Mouse (Mus musculus) neural tube, embryonic 13.5 days (tissue): ENCODE results near the gene Best2. TPM values are rescaled to one million over a fixed set of nuclear protein-coding genes. Genes with fewer than 3 reads are reported as not detected.

ENCODE experiments used
- ATAC-seq: fragments of 200-750 bp; cut with Nextera tagmentation; 2 replicates; pipeline ENCODE4 v1.8.0; 2017; ENCODE audit warnings: low read depth, mild to moderate bottlenecking, moderate TSS enrichment, moderate library complexity
- H3K27ac ChIP-seq: fragments of 300-500 bp; sonication (generic); replicated peaks from 2 replicates; pipeline ENCODE4 v1.5.1; 2015; ENCODE audit warnings: moderate library complexity, mild to moderate bottlenecking, inconsistent platforms
- H3K27me3 ChIP-seq: fragments of 300-500 bp; sonication (generic); 2 replicates; pipeline ENCODE4 v1.6.1; 2015; ENCODE audit warnings: mild to moderate bottlenecking, inconsistent platforms
- H3K36me3 ChIP-seq: fragments of 300-500 bp; sonication (generic); 2 replicates; pipeline ENCODE4 v1.6.1; 2015; ENCODE audit warnings: mild to moderate bottlenecking, inconsistent platforms
- H3K4me1 ChIP-seq: fragments of 300-500 bp; sonication (generic); replicated peaks from 2 replicates; pipeline ENCODE4 v1.6.1; 2015; ENCODE audit warnings: inconsistent platforms
- H3K4me2 ChIP-seq: fragments of 300-500 bp; sonication (generic); 2 replicates; pipeline ENCODE4 v1.6.1; 2015; ENCODE audit warnings: inconsistent platforms, mild to moderate bottlenecking, moderate library complexity
- H3K4me3 ChIP-seq: fragments of 300-500 bp; sonication (generic); 2 replicates; pipeline ENCODE4 v1.5.1; 2015; ENCODE audit warnings: mild to moderate bottlenecking, inconsistent platforms
- H3K9ac ChIP-seq: fragments of 300-500 bp; sonication (generic); 2 replicates; pipeline ENCODE4 v1.6.1; 2015; ENCODE audit warnings: moderate library complexity, mild to moderate bottlenecking, inconsistent platforms
- H3K9me3 ChIP-seq: fragments of 300-500 bp; sonication (generic); 2 replicates; pipeline ENCODE4 v1.6.1; 2016; ENCODE audit warnings: inconsistent platforms
- WGBS: fragments of 180-500 bp; shearing (Covaris S2); methylation state at CpG from one replicate; pipeline ENCODE4 v1.1.7; 2015; 5-methylcytosine and 5-hydroxymethylcytosine counted together
- polyA plus RNA-seq: library from polyadenylated mRNA; unstranded; fragments of >200 nt; fragmentation: Nextera tagmentation; extraction: Ambion mirVana; gene quantifications from 2 replicates; pipeline ENCODE4 v1.2.1, GENCODE M21; 2015

Best2 gene
- polyA plus RNA-seq, 1 experiment from 2014 or later: not detected

GRCm38 (mm10) chr8:84978248-84978940, 35.9 kb downstream of the Best2 start, which contains the start of gene Junb:
Gene Junb, minus strand, starts transcription at chr8:84978718.
- peaks cover 18% of the 10 kb centered on the region for H3K36me3 ChIP-seq
- under 1% methylated on average over 63 of the region's 63 CpGs for WGBS
- H3K4me2 ChIP-seq: peak within 1 kb of the TSS; percentile 98
- H3K27me3 ChIP-seq: peaks cover 43% of the 10 kb centered on the region
- peaks cover 79% of the 10 kb centered on the region for H3K4me1 ChIP-seq
- no peaks in the 10 kb centered on the region for H3K9me3 ChIP-seq
- peak within 1 kb of the TSS; percentile 53 for H3K4me3 ChIP-seq
- H3K27ac ChIP-seq: peak within 1 kb of the TSS; percentile 46
- ATAC-seq: peak; percentile 34
- H3K9ac ChIP-seq: peak within 1 kb of the TSS; percentile 75

GRCm38 (mm10) chr8:84977435-84978247, 36.7 kb downstream of the Best2 start:
- 1% methylated on average over 69 of the region's 70 CpGs for WGBS
- peaks cover 80% of the 10 kb centered on the region for H3K4me1 ChIP-seq
- peak overlapping the region; percentile 98 for H3K4me2 ChIP-seq
- no peak for ATAC-seq
- H3K27ac ChIP-seq: 0 out of 2 replicates have a peak overlapping the region, but pooled peaks have one; percentile 46
- H3K36me3 ChIP-seq: peaks cover 25% of the 10 kb centered on the region
- H3K4me3 ChIP-seq: peak overlapping the region; percentile 53
- H3K27me3 ChIP-seq: peaks cover 41% of the 10 kb centered on the region
- H3K9me3 ChIP-seq: no peaks in the 10 kb centered on the region
- peak overlapping the region; percentile 75 for H3K9ac ChIP-seq

GRCm38 (mm10) chr8:84976763-84977434, 37.4 kb downstream of the Best2 start:
- Histone ChIP-seq H3K4me3 (peak overlapping the region; percentile 53), H3K36me3 (peaks cover 33% of the 10 kb centered on the region), H3K27me3 (peaks cover 34% of the 10 kb centered on the region), H3K4me2 (peak overlapping the region; percentile 98), H3K27ac (0 out of 2 replicates have a peak overlapping the region, but pooled peaks have one; percentile 40), H3K9me3 (no peaks in the 10 kb centered on the region), H3K9ac (peak overlapping the region; percentile 75), H3K4me1 (peaks cover 81% of the 10 kb centered on the region)
- 1% methylated on average over 25 of the region's 25 CpGs for WGBS
- no peak for ATAC-seq

- ATAC-seq: peak; percentile 72
- no peaks in the 10 kb centered on the region for H3K9me3 ChIP-seq
- H3K27me3 ChIP-seq: peaks cover 33% of the 10 kb centered on the region
- H3K4me2 ChIP-seq: peak overlapping the region; percentile 98
- peak overlapping the region; percentile 73 for H3K27ac ChIP-seq
- H3K9ac ChIP-seq: peak overlapping the region; percentile 75
- peaks cover 81% of the 10 kb centered on the region for H3K4me1 ChIP-seq
- H3K36me3 ChIP-seq: peaks cover 40% of the 10 kb centered on the region
- H3K4me3 ChIP-seq: peak overlapping the region; percentile 53
- WGBS: 1% methylated on average over 60 of the region's 61 CpGs
These were observed 38.1 kb downstream of the Best2 start for GRCm38 (mm10) chr8:84976031-84976762.

GRCm38 (mm10) chr8:84975434-84975833, 38.9 kb downstream of the Best2 start:
- peaks cover 44% of the 10 kb centered on the region for H3K36me3 ChIP-seq

GRCm38 (mm10) chr8:84974543-84975142, 39.7 kb downstream of the Best2 start:
- H3K4me3 ChIP-seq: no peak overlapping the region
- 81% methylated on average over 8 of the region's 8 CpGs for WGBS
- H3K4me1 ChIP-seq: peaks cover 75% of the 10 kb centered on the region
- H3K4me2 ChIP-seq: no peak overlapping the region
- H3K27ac ChIP-seq: no peak overlapping the region
- H3K9me3 ChIP-seq: no peaks in the 10 kb centered on the region
- H3K27me3 ChIP-seq: peaks cover 22% of the 10 kb centered on the region
- H3K9ac ChIP-seq: 0 out of 2 replicates have a peak overlapping the region, but pooled peaks have one; percentile 9
- peaks cover 44% of the 10 kb centered on the region for H3K36me3 ChIP-seq
- ATAC-seq: no peak

More at GRCm38 (mm10) chr8:84975434-84975833, 38.9 kb downstream of the Best2 start:
- Histone ChIP-seq H3K9me3 (no peaks in the 10 kb centered on the region), H3K4me1 (peaks cover 81% of the 10 kb centered on the region), H3K4me2 (peak overlapping the region; percentile 98), H3K9ac (peak overlapping the region; percentile 61; the same call in 1 of the 2 replicates), H3K4me3 (peak overlapping the region; percentile 53; the same call in 1 of the 2 replicates), H3K27me3 (peaks cover 26% of the 10 kb centered on the region), H3K27ac (peak overlapping the region; percentile 73)
- WGBS: 29% methylated on average over 7 of the region's 7 CpGs
- no peak for ATAC-seq

GRCm38 (mm10) chr8:84973803-84974542, 40.4 kb downstream of the Best2 start:
- no peak overlapping the region for H3K9ac ChIP-seq
- no peak overlapping the region for H3K4me2 ChIP-seq
- no peak overlapping the region for H3K27ac ChIP-seq
- peaks cover 15% of the 10 kb centered on the region for H3K27me3 ChIP-seq
- H3K36me3 ChIP-seq: peaks cover 44% of the 10 kb centered on the region
- H3K4me1 ChIP-seq: peaks cover 69% of the 10 kb centered on the region
- no peaks in the 10 kb centered on the region for H3K9me3 ChIP-seq
- no peak overlapping the region; the same call in 1 of the 2 replicates for H3K4me3 ChIP-seq
- no peak for ATAC-seq
- WGBS: 62% methylated on average over 4 of the region's 4 CpGs

GRCm38 (mm10) chr8:84973079-84973478, 41.3 kb downstream of the Best2 start:
- no peak overlapping the region for H3K9ac ChIP-seq
- H3K9me3 ChIP-seq: no peaks in the 10 kb centered on the region
- no peak overlapping the region for H3K27ac ChIP-seq
- peaks cover 44% of the 10 kb centered on the region for H3K36me3 ChIP-seq
- H3K27me3 ChIP-seq: peaks cover 12% of the 10 kb centered on the region
- H3K4me2 ChIP-seq: no peak overlapping the region
- ATAC-seq: no peak
- peaks cover 69% of the 10 kb centered on the region for H3K4me1 ChIP-seq
- 96% methylated on average over 1 of the region's 1 CpGs for WGBS
- H3K4me3 ChIP-seq: no peak overlapping the region

GRCm38 (mm10) chr8:84970913-84971312, 43.4 kb downstream of the Best2 start:
- Histone ChIP-seq H3K9ac (peak overlapping the region; percentile 99), H3K4me2 (peak overlapping the region; percentile 98), H3K27ac (peak overlapping the region; percentile 87), H3K9me3 (no peaks in the 10 kb centered on the region), H3K36me3 (peaks cover 44% of the 10 kb centered on the region), H3K4me3 (peak overlapping the region; percentile 87), H3K27me3 (no peaks in the 10 kb centered on the region), H3K4me1 (peaks cover 63% of the 10 kb centered on the region)
- ATAC-seq: no peak
- WGBS: 68% methylated on average over 5 of the region's 5 CpGs

- Histone ChIP-seq H3K4me3 (peak overlapping the region; percentile 87), H3K9me3 (no peaks in the 10 kb centered on the region), H3K27me3 (no peaks in the 10 kb centered on the region), H3K9ac (peak overlapping the region; percentile 99), H3K4me1 (peaks cover 62% of the 10 kb centered on the region), H3K27ac (peak overlapping the region; percentile 87), H3K4me2 (peak overlapping the region; percentile 98), H3K36me3 (peaks cover 43% of the 10 kb centered on the region)
- WGBS: 9% methylated on average over 21 of the region's 21 CpGs
- no peak for ATAC-seq
These were observed 44.1 kb downstream of the Best2 start for GRCm38 (mm10) chr8:84970135-84970790.
